Mouse (Mus musculus): ENCODE results near the gene Gzmc. TPM values are rescaled to one million over a fixed set of nuclear protein-coding genes. Genes with fewer than 3 reads are reported as not detected.
A peak's percentile ranks its signal among the peaks of the same experiment; 100 is the strongest.
"Not testable (repeated sequence)": the region's sequence is repeated elsewhere in the genome, so short reads cannot be mapped to it uniquely, and the experiment has no call there.

Gene Gzmc
- polyA plus RNA-seq, 1 experiment from 2014 or later: not detected

DNA sequence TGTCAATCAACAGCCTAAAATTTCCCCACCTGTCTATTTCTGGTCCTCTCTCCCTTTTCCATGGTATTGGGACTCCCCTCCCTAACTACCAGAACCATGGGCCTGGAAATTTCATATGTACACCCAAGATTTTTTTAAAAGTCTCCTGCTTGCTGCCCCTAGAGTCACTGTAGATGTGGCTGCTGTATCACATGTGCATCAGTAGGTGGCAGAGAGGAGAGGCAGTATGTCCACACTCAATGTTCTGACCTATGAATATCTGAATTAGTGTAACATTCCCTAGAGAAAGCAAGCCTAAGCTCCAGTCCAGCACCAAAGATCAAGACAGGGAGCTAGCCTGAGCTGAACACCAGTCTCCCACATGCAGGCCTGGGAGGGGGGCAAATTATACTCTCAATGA, 6.0 kb upstream of the Gzmc start:
- Histone ChIP-seq H3K27me3 (replicated peaks; ENCODE audit: control insufficient read depth, insufficient read depth, low read length) (no peaks in the 10 kb centered on the region), H3K27ac (ENCODE audit: low read depth, low read length) (no peak overlapping the region), H3K4me1 (replicated peaks; ENCODE audit: control insufficient read depth, insufficient read depth, low read length) (no peaks in the 10 kb centered on the region), H3K4me3 (ENCODE audit: low read depth, low read length) (no peak overlapping the region), H3K9ac (ENCODE audit: low read depth, low read length) (no peak overlapping the region), H3K36me3 (ENCODE audit: control insufficient read depth, insufficient read depth) (no peaks in the 10 kb centered on the region), H3K9me3 (ENCODE audit: control insufficient read depth) (no peaks in the 10 kb centered on the region), H3K4me2 (replicated peaks; ENCODE audit: low read depth) (no peak overlapping the region)
- peak; percentile 54 for TF ChIP-seq CTCF (IDR thresholded peaks at IDR 0.05; ENCODE audit: low read depth)
- ATAC-seq: no peak

DNA sequence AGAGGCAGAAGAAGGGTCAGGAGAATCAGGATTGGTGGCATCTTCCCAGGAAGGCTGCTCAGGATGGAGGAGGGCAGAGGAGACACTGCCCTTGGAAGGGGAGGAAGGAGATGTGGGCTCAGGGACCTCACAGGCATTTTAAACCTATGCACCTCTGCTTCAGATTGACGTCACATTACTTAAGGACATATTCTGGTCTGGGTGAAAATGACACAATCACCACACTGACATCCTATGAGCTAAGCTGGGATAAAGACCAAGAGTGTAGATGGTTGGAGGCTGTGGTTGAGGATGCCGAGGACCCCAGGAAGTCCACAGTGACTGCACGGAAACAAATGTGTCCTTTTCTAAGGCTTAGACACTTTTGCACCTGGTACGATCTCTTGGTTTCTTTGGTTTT, 23.1 kb downstream of the Gzmc start, which contains the start of gene Gzmf:
Gene Gzmf (minus strand): TSS at position 101 of the 400 bp plus-strand sequence.
- WGBS: 91% methylated on average over 4 of the region's 4 CpGs
- Histone ChIP-seq H3K27ac (ENCODE audit: low read depth, low read length) (no peak within 1 kb of the TSS), H3K9me3 (ENCODE audit: control insufficient read depth) (no peaks in the 10 kb centered on the region), H3K36me3 (ENCODE audit: control insufficient read depth, insufficient read depth) (no peaks in the 10 kb centered on the region), H3K4me3 (ENCODE audit: low read depth, low read length) (no peak within 1 kb of the TSS), H3K4me2 (replicated peaks; ENCODE audit: low read depth) (no peak within 1 kb of the TSS), H3K9ac (ENCODE audit: low read depth, low read length) (no peak within 1 kb of the TSS), H3K4me1 (replicated peaks; ENCODE audit: control insufficient read depth, insufficient read depth, low read length) (no peaks in the 10 kb centered on the region), H3K27me3 (replicated peaks; ENCODE audit: control insufficient read depth, insufficient read depth, low read length) (no peaks in the 10 kb centered on the region)
- TF ChIP-seq CTCF (IDR thresholded peaks at IDR 0.05; ENCODE audit: low read depth): no peak
- ATAC-seq: no peak

DNA sequence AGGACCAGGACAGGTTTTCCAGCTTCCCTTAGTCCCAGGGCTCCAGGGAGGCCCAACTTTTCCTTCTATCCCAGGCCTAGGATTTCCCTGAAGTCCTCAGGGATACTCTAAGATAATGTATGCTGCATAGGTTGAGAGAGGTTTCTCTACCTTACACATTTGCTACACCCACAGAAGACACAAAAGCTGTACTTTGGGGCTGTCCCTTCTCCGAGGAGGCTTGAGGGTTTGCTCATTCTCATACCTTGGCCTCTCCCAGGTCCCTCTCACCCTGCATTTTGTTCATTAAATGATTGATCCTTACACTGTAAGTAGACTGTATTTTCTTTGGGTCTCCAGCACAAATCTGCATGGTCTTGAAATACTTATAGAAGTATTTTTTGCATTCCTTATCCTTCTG, 28.8 kb downstream of the Gzmc start:
- Histone ChIP-seq H3K36me3 (ENCODE audit: control insufficient read depth, insufficient read depth) (no peaks in the 10 kb centered on the region), H3K4me2 (replicated peaks; ENCODE audit: low read depth) (no peak overlapping the region), H3K9ac (ENCODE audit: low read depth, low read length) (no peak overlapping the region), H3K4me3 (ENCODE audit: low read depth, low read length) (no peak overlapping the region), H3K4me1 (replicated peaks; ENCODE audit: control insufficient read depth, insufficient read depth, low read length) (no peaks in the 10 kb centered on the region), H3K27me3 (replicated peaks; ENCODE audit: control insufficient read depth, insufficient read depth, low read length) (no peaks in the 10 kb centered on the region), H3K27ac (ENCODE audit: low read depth, low read length) (no peak overlapping the region), H3K9me3 (ENCODE audit: control insufficient read depth) (no peaks in the 10 kb centered on the region)
- WGBS: 96% methylated on average over 1 of the region's 1 CpGs
- no peak for TF ChIP-seq CTCF (IDR thresholded peaks at IDR 0.05; ENCODE audit: low read depth)
- ATAC-seq: no peak

DNA sequence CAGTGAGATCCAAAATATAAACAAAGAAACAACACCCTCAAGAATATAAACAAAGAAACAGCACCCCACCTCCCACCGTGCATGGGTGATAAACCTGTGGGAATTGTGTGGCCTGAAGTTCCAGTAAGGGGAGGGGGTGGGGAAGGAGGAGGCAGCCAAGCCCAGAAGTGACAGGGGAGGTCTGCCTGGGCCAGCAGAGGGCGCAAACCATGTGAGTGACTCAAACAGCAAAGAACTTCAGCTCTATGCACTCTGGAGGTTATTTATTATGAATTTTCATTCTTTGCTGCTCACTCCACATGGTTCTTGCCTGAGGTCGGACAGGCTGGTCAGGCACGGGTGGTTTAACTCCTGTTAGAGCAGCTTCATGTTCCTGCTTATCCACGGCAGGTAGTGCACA, 29.4 kb downstream of the Gzmc start:
- not testable (repeated sequence) for ATAC-seq; H3K27ac ChIP-seq (ENCODE audit: low read depth, low read length); H3K4me3 ChIP-seq (ENCODE audit: low read depth, low read length); H3K4me2 ChIP-seq (replicated peaks; ENCODE audit: low read depth); H3K27me3 ChIP-seq (replicated peaks; ENCODE audit: control insufficient read depth, insufficient read depth, low read length); H3K9me3 ChIP-seq (ENCODE audit: control insufficient read depth); H3K36me3 ChIP-seq (ENCODE audit: control insufficient read depth, insufficient read depth); H3K9ac ChIP-seq (ENCODE audit: low read depth, low read length); H3K4me1 ChIP-seq (replicated peaks; ENCODE audit: control insufficient read depth, insufficient read depth, low read length)
- TF ChIP-seq CTCF (IDR thresholded peaks at IDR 0.05; ENCODE audit: low read depth): peak; percentile 68
- 32% methylated on average over 5 of the region's 5 CpGs for WGBS

GRCm38 (mm10) chr14:56203975-56204374, 30.5 kb downstream of the Gzmc start:
- no peak overlapping the region for H3K4me3 ChIP-seq (ENCODE audit: low read depth, low read length)
- H3K27me3 ChIP-seq (replicated peaks; ENCODE audit: control insufficient read depth, insufficient read depth, low read length): no peaks in the 10 kb centered on the region
- peak; percentile 91 for TF ChIP-seq CTCF (IDR thresholded peaks at IDR 0.05; ENCODE audit: low read depth)
- ATAC-seq: no peak
- H3K36me3 ChIP-seq (ENCODE audit: control insufficient read depth, insufficient read depth): no peaks in the 10 kb centered on the region
- H3K4me1 ChIP-seq (replicated peaks; ENCODE audit: control insufficient read depth, insufficient read depth, low read length): no peaks in the 10 kb centered on the region
- no peak overlapping the region for H3K9ac ChIP-seq (ENCODE audit: low read depth, low read length)
- H3K27ac ChIP-seq (ENCODE audit: low read depth, low read length): no peak overlapping the region
- H3K4me2 ChIP-seq (replicated peaks; ENCODE audit: low read depth): no peak overlapping the region
- H3K9me3 ChIP-seq (ENCODE audit: control insufficient read depth): no peaks in the 10 kb centered on the region
- 4% methylated on average over 2 of the region's 2 CpGs for WGBS

- TF ChIP-seq CTCF (IDR thresholded peaks at IDR 0.05; ENCODE audit: low read depth): peak; percentile 39
- H3K4me1 ChIP-seq (replicated peaks; ENCODE audit: control insufficient read depth, insufficient read depth, low read length): no peaks in the 10 kb centered on the region
- H3K4me2 ChIP-seq (replicated peaks; ENCODE audit: low read depth): no peak overlapping the region
- WGBS: 52% methylated on average over 6 of the region's 6 CpGs
- H3K4me3 ChIP-seq (ENCODE audit: low read depth, low read length): no peak overlapping the region
- no peaks in the 10 kb centered on the region for H3K36me3 ChIP-seq (ENCODE audit: control insufficient read depth, insufficient read depth)
- H3K27ac ChIP-seq (ENCODE audit: low read depth, low read length): no peak overlapping the region
- H3K27me3 ChIP-seq (replicated peaks; ENCODE audit: control insufficient read depth, insufficient read depth, low read length): no peaks in the 10 kb centered on the region
- no peak for ATAC-seq
- H3K9me3 ChIP-seq (ENCODE audit: control insufficient read depth): no peaks in the 10 kb centered on the region
- no peak overlapping the region for H3K9ac ChIP-seq (ENCODE audit: low read depth, low read length)
Measured at GRCm38 (mm10) chr14:56186946-56187345, 47.5 kb downstream of the Gzmc start.

DNA sequence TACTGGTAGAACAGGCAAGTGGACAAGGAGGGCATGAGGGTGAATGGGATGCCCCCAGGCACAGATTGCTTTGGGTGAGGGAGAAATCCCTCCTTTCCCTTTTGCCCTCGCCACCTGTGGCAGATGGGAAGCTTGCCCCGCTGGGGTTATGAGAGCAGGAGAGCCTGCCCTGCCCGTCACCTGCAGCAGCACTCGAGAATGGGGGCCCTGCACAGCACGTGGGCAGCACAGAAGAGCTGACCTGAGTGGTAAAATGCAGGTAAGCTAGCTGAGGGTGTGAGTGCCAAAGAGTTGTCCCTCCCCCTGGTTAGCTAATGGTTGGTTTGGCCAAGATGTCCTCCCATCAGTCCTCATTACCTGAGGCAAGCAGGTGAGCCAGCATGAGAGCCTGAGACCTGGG, 47.9 kb downstream of the Gzmc start:
- WGBS: 71% methylated on average over 5 of the region's 5 CpGs
- H3K9me3 ChIP-seq (ENCODE audit: control insufficient read depth): no peaks in the 10 kb centered on the region
- H3K36me3 ChIP-seq (ENCODE audit: control insufficient read depth, insufficient read depth): no peaks in the 10 kb centered on the region
- H3K27me3 ChIP-seq (replicated peaks; ENCODE audit: control insufficient read depth, insufficient read depth, low read length): no peaks in the 10 kb centered on the region
- no peak overlapping the region for H3K9ac ChIP-seq (ENCODE audit: low read depth, low read length)
- H3K27ac ChIP-seq (ENCODE audit: low read depth, low read length): no peak overlapping the region
- H3K4me2 ChIP-seq (replicated peaks; ENCODE audit: low read depth): no peak overlapping the region
- ATAC-seq: no peak
- no peaks in the 10 kb centered on the region for H3K4me1 ChIP-seq (replicated peaks; ENCODE audit: control insufficient read depth, insufficient read depth, low read length)
- TF ChIP-seq CTCF (IDR thresholded peaks at IDR 0.05; ENCODE audit: low read depth): no peak
- no peak overlapping the region for H3K4me3 ChIP-seq (ENCODE audit: low read depth, low read length)

Other genes with a start within 250 kb of the Gzmc start
- 0.12 and 0.34 TPM in 2 replicates for gene Mcpt1, start 216.7 kb downstream of the Gzmc start, polyA plus RNA-seq (2015; fragmentation: Nextera tagmentation; extraction: Ambion mirVana)
- not detected in 2 replicates for gene Mcpt9, start 204.2 kb downstream of the Gzmc start, polyA plus RNA-seq (2015; fragmentation: Nextera tagmentation; extraction: Ambion mirVana)
- 0.10 and 0.89 TPM in 2 replicates for gene Mcpt2, start 192.6 kb downstream of the Gzmc start, polyA plus RNA-seq (2015; fragmentation: Nextera tagmentation; extraction: Ambion mirVana)
- gene Mcpt4, start 172.3 kb downstream of the Gzmc start, polyA plus RNA-seq (2015; fragmentation: Nextera tagmentation; extraction: Ambion mirVana): 1.9 and 2.0 TPM in 2 replicates
- not detected in 2 replicates for gene Mcpt8, start 149.4 kb downstream of the Gzmc start, polyA plus RNA-seq (2015; fragmentation: Nextera tagmentation; extraction: Ambion mirVana)
- gene Ctsg, start 132.1 kb downstream of the Gzmc start, polyA plus RNA-seq (2015; fragmentation: Nextera tagmentation; extraction: Ambion mirVana): not detected in 2 replicates
- not detected in 2 replicates for gene Gzme, start 114.0 kb downstream of the Gzmc start, polyA plus RNA-seq (2015; fragmentation: Nextera tagmentation; extraction: Ambion mirVana)
- not detected in 2 replicates for gene Gzmd, start 102.0 kb downstream of the Gzmc start, polyA plus RNA-seq (2015; fragmentation: Nextera tagmentation; extraction: Ambion mirVana)
- gene Gzmg, start 75.1 kb downstream of the Gzmc start, polyA plus RNA-seq (2015; fragmentation: Nextera tagmentation; extraction: Ambion mirVana): not detected in 2 replicates
- not detected in 2 replicates for gene Gzmn, start 60.1 kb downstream of the Gzmc start, polyA plus RNA-seq (2015; fragmentation: Nextera tagmentation; extraction: Ambion mirVana)
- not detected in 2 replicates for gene Gzmf, start 23.2 kb downstream of the Gzmc start, polyA plus RNA-seq (2015; fragmentation: Nextera tagmentation; extraction: Ambion mirVana)
- gene Gzmb, start 27.6 kb upstream of the Gzmc start, polyA plus RNA-seq (2015; fragmentation: Nextera tagmentation; extraction: Ambion mirVana): 0.21 and 0.34 TPM in 2 replicates
- 0.09 and 0.37 TPM in 2 replicates for gene Atp12a, start 130.4 kb upstream of the Gzmc start, polyA plus RNA-seq (2015; fragmentation: Nextera tagmentation; extraction: Ambion mirVana)
- gene Rnf17, start 167.9 kb upstream of the Gzmc start, polyA plus RNA-seq (2015; fragmentation: Nextera tagmentation; extraction: Ambion mirVana): 0.46 and 0.59 TPM in 2 replicates